Mouse (Mus musculus) embryonic stem cell, embryonic (primary cell): Measurements from ENCODE around the gene Rasl10a.

Source experiments
- CTCF ChIA-PET, 4 experiments: fragments of 300-600 bp in 2 of 4; fragments of 350-600 bp in 2 of 4; sonication (Branson Sonifier 250); formaldehyde crosslinking; loops; one replicate each; lab custom pipeline; 2022; ENCODE audit warnings: inconsistent platforms in 2 of 4; lab: Charles Lee
- POLR2A ChIA-PET, 4 experiments: fragments of 300-600 bp in 2 of 4; fragments of 350-600 bp in 2 of 4; sonication (Branson Sonifier 250); formaldehyde crosslinking; loops; one replicate each; lab custom pipeline; 2022; ENCODE audit warnings: antibody characterized with exemption in 4 of 4, inconsistent platforms in 1 of 4; lab: Charles Lee

Rasl10a gene

DNA sequence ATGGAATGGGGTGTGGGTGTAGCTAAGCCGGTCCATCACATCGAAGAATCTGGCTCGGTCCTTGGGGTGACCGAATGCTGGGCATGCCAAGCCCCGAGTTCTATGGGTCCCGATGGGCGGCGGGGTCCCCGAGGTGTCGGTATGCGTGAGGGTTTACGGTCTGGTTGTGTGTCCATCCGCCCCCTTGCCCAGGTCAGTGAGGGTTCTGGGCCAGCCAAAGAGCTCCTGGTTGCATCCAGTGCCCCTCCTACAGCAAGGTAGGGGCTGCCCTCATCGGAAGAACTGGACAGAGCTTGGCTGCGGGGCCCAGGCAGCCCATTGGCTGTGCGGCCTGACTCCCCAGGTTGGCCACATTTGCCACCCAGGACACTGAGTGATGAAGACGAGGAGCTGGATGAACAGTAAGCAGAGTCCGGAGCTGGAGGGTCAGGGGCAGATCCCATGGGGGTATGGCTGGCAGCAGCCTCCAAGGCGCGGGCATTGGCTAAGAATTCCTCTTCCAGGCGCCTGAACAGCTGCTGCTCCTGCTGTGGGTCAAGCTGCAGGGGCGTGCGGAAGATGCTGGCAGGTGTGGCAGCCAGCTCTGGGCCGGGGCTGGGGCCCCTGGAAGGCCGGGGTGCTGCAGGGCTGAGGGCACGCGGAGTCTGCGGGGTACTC is 3.0 kb downstream of the Rasl10a start:
- ChIA-PET CTCF (interaction anchor here in 3 of 4 experiments (1.1 to 1.6 kb wide), 10 partner anchors 13 to 178 kb away, joined by 3 to 13 read pairs (median 4); partner anchors contain the start of gene Nefh (in 1 of the 3)), POLR2A (interaction anchor here in 3 of 4 experiments (0.5 to 14.6 kb wide), 24 partner anchors 8 to 1097 kb away, joined by 3 to 359 read pairs (median 5); partner anchors contain the start of genes Ewsr1 (in 3 of the 3), Rhbdd3 (in 3 of the 3) and Pes1 (in 1 of the 3))

DNA sequence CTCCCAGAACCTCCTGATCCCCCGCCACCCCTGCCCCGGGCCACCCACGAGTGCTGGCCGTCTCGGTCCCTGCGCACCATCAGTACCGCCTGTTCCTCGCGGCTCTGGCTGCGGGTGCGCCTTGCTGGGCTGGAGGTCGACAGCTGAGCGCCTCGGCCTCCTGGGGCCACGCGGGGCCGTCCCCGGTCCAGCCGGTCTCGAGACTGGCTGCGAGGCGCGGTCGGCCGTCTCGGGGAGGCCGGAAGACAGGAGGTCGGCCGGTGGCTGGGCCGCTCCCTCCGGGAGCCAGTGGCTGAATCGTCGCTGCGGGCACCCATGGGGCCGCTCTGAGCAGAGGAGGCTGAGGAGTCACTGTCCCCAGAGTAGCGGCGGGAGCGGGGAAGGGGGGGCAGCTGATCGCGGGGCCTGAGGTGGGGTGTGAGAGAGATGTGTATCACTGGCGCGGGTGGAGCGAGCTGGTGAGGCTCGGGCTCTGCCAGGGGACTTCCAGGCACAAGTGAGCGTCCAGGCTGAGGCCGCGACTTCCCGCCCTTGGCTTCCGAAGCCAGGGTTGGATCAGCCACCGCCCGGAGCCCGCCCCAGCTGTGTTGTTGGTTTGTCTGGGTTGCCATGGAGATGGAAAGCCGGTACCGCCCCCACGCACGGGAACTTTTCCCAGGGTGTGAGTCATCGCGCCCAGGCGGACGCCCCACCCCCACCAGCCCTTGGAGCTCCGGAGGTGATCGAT is 3.6 kb downstream of the Rasl10a start:
- ChIA-PET CTCF (interaction anchor here in 2 of 4 experiments (0.7 to 1.6 kb wide), 12 partner anchors 13 to 179 kb away, joined by 3 to 4 read pairs (median 3); no protein-coding TSS in a partner anchor), POLR2A (interaction anchor here (0.5 to 14.6 kb wide), 34 partner anchors 7 to 1098 kb away, joined by 3 to 359 read pairs (median 5); partner anchors contain the start of genes Ewsr1 (in 4 of the 4), Rhbdd3 (in 4 of the 4), Ap1b1 (in 1 of the 4) and Nf2 (in 1 of the 4))

DNA sequence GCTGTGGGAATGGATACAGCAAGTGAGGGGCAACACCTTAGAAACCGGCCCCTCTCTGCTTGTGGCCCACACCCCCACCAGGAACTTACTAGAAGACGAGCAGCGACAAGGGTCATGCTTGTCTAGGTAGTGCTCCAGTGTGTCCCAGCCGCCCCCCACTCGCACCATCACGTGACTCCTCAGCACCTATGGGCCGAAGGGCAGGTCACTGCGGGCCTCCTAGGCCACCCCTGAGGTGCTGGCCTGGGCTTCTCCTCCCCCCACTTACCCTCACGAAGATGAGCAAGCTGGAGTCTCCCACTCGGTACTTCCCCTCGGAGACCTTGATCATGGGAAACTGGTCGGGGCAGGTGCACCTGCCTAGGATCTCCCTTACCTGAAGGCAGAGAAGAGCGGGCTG is 4.4 kb downstream of the Rasl10a start:
- CTCF ChIA-PET, result interaction anchor here in 3 of 4 experiments (0.6 to 1.6 kb wide), 10 partner anchors 10 to 209 kb away, joined by 3 to 15 read pairs (median 4); no protein-coding TSS in a partner anchor

DNA sequence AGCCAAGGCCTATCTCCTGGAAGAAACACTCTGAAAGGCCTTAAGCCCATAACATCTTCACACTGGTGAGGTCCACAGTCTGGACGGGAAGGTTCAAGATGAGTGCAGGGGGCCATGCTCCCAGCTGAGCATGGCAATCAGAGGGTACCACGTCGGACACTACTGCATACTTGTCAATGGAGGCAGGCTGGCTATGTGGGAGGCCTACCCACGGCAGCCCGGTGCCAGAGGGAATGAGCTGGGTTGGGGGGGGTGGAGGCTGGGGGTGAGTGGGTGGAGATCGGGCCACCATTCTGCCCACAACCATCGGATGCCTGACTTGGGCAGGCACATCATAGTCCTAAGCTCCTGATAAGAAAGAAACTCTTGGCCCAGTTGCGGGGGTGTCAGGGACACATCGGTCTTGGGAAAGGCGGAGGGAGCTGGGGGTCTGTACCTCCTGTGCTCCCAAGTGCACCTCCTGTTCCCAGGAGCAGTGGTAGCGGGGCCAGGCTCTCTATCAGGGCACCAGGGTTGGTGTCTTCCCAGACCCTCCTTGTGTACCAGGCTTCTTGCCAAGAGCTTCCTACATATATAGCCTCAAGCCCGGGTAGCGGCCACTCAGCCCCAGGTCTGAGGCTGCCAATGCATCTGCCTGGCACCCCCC is 5.1 kb downstream of the Rasl10a start:
- POLR2A ChIA-PET, result interaction anchor here (0.6 to 14.6 kb wide), 32 partner anchors 8 to 1639 kb away, joined by 3 to 359 read pairs (median 4); partner anchors contain the start of genes Ewsr1 (in 4 of the 4), Rhbdd3 (in 4 of the 4), Ap1b1 (in 1 of the 4) and Nf2 (in 1 of the 4)
- CTCF ChIA-PET, result interaction anchor here in 3 of 4 experiments (0.6 to 1.6 kb wide), 14 partner anchors 10 to 208 kb away, joined by 3 to 15 read pairs (median 4); partner anchors contain the start of gene Ewsr1 (in 1 of the 3)

More for the DNA sequence above, 4.4 kb downstream of the Rasl10a start:
- POLR2A ChIA-PET, result interaction anchor here (0.6 to 14.6 kb wide), 38 partner anchors 8 to 1099 kb away, joined by 3 to 359 read pairs (median 4); partner anchors contain the start of genes Ewsr1 (in 4 of the 4), Rhbdd3 (in 4 of the 4), Ap1b1 (in 1 of the 4) and Nf2 (in 1 of the 4)

DNA sequence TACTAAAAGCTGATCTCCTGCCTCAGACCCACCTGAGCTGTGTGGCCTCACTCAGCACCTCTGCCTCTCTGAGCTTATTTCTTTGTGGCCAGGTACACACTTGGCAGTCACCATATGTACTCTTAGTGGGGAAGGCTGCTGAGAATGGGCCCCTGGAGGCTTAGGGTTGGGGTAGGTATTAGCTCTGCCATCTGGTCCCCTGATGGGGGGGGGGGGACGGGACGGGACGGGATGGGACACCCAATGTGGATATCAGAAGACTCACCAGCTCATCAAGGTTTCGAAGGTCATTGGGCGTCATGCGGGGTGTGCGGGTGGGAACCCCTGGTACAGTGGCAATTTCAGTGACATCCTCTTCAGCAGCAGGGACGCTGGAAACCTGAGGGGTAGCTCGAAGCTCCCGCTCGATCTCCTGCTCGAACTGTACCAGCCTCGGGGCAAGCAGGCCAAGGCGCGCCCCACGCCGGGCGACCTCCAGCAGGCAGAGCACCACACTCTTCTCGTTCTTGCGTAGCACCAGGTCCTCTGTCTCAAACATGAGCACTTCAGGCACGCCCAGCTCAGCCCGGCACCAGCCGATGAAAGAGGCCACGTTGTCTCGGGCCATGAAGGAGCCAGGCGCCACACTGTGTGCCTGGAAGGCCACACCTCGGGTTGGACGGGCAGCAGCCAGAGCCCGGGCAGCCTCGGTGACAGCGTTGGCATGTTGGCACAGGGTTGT is 5.8 kb downstream of the Rasl10a start:
- ChIA-PET POLR2A (interaction anchor here (0.6 to 14.6 kb wide), 24 partner anchors 8 to 1638 kb away, joined by 3 to 359 read pairs (median 4); partner anchors contain the start of genes Ewsr1 (in 4 of the 4), Rhbdd3 (in 4 of the 4), Ap1b1 (in 1 of the 4) and Nipsnap1 (in 1 of the 4)), CTCF (interaction anchor here in 3 of 4 experiments (0.6 to 2.0 kb wide), 12 partner anchors 12 to 91 kb away, joined by 3 to 11 read pairs (median 4); partner anchors contain the start of gene Ewsr1 (in 1 of the 3))

DNA sequence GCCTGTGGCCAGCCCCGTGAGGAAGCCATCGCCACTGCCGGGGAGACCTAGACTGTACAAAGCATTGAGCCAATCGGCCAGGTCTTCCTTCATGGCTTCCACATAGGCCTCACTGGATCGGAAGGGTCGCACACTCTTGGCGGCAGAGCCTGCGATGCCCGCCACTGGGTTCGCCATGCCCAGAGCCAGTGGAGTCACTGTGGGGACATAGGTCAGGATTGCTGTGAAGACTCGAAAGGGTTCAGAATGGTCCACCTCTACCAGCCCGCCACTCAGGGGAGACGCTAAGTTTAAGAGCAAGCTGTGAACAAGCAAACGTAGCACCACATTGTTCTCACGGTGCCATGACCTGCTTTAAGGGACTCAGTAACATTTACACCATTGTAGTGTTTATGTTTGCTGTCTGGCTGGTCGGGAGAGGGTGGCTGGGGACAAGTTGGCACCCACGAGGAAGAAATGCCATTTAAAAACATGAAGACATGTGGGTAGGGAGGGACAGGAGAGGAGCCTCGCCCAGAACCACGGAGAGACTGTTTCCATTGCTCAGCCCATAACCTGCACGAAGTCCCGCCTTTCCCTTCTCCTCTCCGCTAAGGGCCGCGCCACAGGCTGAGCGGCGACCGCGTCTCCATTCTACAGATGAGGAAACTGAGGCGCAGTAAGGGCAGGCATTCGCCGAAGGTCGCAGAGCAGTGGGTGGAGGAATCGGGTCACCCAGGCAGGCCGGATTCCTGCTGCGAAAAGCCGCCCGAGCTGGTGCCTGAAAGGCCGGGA is 6.5 kb downstream of the Rasl10a start:
- CTCF ChIA-PET, result interaction anchor here (0.7 to 2.0 kb wide), 21 partner anchors 9 to 1037 kb away, joined by 3 to 11 read pairs (median 4); partner anchors contain the start of genes Ap1b1 (in 1 of the 4), Ewsr1 (in 1 of the 4) and Rhbdd3 (in 1 of the 4)
- POLR2A ChIA-PET, result interaction anchor here (0.8 to 14.6 kb wide), 28 partner anchors 9 to 420 kb away, joined by 3 to 359 read pairs (median 5); partner anchors contain the start of genes Ewsr1 (in 3 of the 4) and Rhbdd3 (in 3 of the 4)

DNA sequence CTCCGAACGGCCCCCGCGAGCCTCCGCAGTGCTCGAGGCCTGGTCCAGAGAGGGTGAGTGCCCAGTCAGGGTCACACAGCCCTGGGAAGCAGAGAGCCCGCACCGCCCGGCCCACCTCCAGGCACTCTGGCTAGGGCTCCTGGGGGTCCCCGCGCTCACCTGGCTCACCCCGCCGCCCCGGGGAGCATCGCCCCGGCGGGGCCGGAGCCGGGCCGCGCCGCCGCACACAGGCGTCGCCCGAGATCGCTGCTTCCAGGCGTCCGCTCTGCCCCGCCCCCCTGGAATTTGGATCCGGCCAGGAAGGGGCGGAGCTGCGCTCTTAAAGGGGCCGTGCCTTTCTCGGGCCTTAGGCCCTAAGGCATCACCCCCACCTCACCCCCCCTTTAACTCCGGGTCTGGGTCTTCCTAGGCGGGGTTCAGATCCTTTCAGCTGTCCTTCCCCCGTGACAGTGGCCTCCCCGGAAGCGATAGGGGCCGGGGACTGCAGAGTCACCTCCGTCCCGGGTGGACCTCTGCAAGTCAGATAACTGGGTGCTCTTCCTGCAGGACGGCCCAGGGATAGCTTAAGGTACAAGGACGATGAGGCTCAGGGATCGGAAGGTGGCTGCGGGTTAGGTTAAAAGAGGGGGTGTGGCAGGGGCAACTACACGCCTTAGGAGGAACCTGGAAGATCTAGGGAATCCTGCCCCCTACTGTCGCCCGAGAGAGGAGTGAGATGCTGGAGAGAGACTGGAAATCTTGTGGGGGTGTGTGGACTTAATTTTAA is 7.3 kb downstream of the Rasl10a start, which contains the start of gene Gas2l1:
Gene Gas2l1, minus strand, starts transcription at position 272 of the 766 bp plus-strand sequence.
- CTCF ChIA-PET, result interaction anchor here (0.5 to 2.0 kb wide), 35 partner anchors 9 to 1038 kb away, joined by 3 to 11 read pairs (median 4); partner anchors contain the start of genes Ap1b1 (in 1 of the 4), Ewsr1 (in 1 of the 4) and Rhbdd3 (in 1 of the 4)
- POLR2A ChIA-PET, result interaction anchor here (0.7 to 14.6 kb wide), 37 partner anchors 9 to 798 kb away, joined by 3 to 359 read pairs (median 4); partner anchors contain the start of genes Ewsr1 (in 3 of the 4), Rhbdd3 (in 3 of the 4) and Ap1b1 (in 1 of the 4)

DNA sequence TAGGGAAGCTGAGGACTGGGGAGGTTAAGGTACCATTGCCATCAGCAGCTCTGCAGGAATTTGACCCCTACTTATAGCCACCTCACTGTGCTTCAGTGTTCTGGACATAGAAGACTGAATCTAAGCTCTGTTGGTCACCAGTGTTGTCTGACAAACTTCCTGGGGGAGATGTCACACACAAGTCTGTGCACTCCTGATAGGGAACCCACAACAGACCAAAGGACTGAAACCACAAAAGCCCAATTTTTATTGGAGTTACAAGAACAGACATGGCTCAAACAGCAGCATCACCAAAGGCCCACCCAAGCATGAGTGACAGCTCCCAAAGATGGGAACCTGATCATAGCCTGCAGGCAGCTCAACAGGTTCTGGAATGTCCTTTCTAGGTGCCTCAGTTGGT is 9.1 kb downstream of the Rasl10a start:
- ChIA-PET CTCF (interaction anchor here in 2 of 4 experiments (0.6 to 1.1 kb wide), 2 partner anchors 22 to 1684 kb away, joined by 3 read pairs; no protein-coding TSS in a partner anchor), POLR2A (interaction anchor here in 3 of 4 experiments (0.6 to 14.6 kb wide), 8 partner anchors 9 to 32 kb away, joined by 3 to 359 read pairs (median 12); partner anchors contain the start of genes Ewsr1 (in 2 of the 3) and Rhbdd3 (in 2 of the 3))

DNA sequence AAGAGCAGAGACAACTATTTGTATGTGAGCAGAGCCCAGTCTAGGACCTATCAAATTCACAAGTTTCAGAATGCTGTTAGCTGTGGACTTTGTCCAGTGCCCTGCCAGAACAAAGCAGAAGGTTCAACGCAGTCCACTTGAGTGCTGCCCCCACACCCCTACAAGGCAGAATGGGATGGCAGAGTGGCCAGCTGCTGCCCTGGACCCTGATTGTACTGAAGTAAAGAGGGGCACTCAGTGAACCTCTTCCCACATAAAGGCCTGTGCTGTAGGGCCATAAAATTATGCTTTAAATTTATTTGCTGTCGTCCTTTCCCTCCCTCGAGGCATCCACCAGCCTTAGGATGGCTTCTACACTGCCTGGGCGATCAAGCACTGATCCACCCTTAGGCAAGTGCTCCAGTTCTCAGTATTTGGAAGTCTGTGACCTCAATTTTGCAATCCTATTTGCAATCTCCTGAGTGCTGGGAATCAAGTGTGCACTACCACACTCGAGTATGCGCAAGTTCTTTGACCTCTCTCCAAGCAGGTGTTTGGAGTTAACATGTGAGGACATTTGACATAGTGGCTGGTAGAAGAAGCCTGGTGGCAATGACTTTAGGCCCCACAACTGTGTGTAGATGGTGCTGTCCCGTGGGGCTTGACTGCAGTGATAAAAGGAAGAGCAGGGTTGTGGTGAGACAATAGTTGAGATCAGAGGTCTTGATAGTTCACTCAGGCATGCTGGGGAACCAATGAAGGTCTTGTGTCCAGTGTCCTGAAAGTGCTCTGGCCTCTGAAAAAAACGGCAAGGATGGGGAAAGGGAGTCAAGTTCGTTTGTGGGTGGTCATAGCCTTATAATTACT is 10.4 kb downstream of the Rasl10a start:
- ChIA-PET POLR2A (interaction anchor here in 2 of 4 experiments (1.1 to 14.6 kb wide), 5 partner anchors 8 to 28 kb away, joined by 3 to 359 read pairs (median 5); partner anchors contain the start of genes Ewsr1 (in 1 of the 2) and Rhbdd3 (in 1 of the 2)), CTCF (interaction anchor here in 1 of 4 experiments (1.1 kb wide), 1 partner anchor 21 kb away, joined by 3 read pairs; no protein-coding TSS in a partner anchor)

DNA sequence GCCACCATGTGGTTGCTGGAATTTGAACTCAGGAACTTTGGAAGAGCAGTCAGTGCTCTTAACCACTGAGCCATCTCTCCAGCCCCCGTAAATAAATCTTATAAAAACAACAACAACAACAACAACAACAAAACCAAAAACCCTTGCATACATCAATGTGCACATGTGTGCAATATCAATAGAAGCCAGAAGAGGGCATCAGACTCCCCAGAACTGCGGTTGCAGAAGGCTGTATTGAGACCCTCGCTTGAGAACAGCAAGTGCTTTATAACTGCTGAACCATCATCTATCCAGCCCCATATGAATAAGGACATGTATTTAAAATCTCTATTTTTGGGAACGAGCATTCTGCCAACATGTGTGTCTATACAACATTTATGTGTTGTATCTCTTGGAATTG is 17.0 kb downstream of the Rasl10a start:
- CTCF ChIA-PET, result interaction anchor here in 2 of 4 experiments (0.6 to 3.1 kb wide), 7 partner anchors 9 to 101 kb away, joined by 3 to 11 read pairs (median 7); partner anchors contain the start of gene Gas2l1 (in 2 of the 2)

DNA sequence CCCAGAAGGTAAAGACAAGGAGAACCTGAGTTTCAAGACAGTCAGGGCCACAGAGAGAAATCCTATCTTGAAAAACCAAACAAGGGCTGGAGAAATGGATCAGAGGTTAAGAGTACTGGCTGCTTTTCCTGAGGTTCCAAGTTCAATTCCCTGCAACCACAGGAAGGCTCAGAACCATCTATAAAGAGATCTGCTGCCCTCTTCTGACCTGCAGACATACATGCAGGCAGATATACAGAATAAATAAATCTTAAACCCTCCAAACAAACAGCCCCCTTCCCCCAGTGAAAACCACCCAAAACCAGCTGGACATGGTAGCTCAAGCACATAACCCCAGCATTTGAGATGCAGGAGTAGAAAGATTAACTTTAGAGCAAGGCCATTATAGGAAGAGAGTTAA is 17.8 kb downstream of the Rasl10a start:
- ChIA-PET POLR2A (interaction anchor here (0.5 to 7.0 kb wide), 18 partner anchors 9 to 406 kb away, joined by 3 to 117 read pairs (median 4); partner anchors contain the start of genes Gas2l1 (in 2 of the 4), Ewsr1 (in 1 of the 4), Rasl10a (in 1 of the 4) and Rhbdd3 (in 1 of the 4)), CTCF (interaction anchor here in 2 of 4 experiments (0.6 to 3.1 kb wide), 8 partner anchors 10 to 102 kb away, joined by 3 to 11 read pairs (median 6); partner anchors contain the start of gene Gas2l1 (in 2 of the 2))

More for the DNA sequence above, 17.0 kb downstream of the Rasl10a start:
- POLR2A ChIA-PET, result interaction anchor here in 3 of 4 experiments (0.5 to 7.0 kb wide), 11 partner anchors 8 to 360 kb away, joined by 3 to 117 read pairs (median 5); partner anchors contain the start of genes Gas2l1 (in 2 of the 3), Ewsr1 (in 1 of the 3), Rasl10a (in 1 of the 3) and Rhbdd3 (in 1 of the 3)

DNA sequence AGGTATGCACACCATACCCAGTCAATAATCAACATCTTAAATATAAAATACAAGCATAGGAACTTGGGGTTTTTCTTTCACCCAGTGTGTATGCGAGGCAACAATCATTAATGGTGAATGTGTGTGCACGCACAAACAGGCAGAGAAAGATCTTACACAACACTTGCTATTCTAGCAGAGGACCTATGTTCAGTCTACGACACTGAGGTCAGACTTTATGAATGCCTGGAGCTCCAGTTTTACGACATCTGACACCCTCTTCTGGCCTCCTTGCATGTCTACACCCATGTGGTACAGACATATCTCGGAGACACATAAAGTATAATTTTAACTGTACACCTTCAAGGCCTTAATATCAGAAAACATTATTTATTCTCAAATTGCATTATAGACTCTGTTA is 18.9 kb downstream of the Rasl10a start:
- ChIA-PET POLR2A (interaction anchor here in 2 of 4 experiments (0.8 to 7.0 kb wide), 8 partner anchors 9 to 38 kb away, joined by 3 to 117 read pairs (median 29); partner anchors contain the start of genes Ewsr1 (in 1 of the 2), Gas2l1 (in 1 of the 2), Rasl10a (in 1 of the 2) and Rhbdd3 (in 1 of the 2)), CTCF (interaction anchor here in 3 of 4 experiments (0.6 to 2.5 kb wide), 8 partner anchors 11 to 1371 kb away, joined by 3 to 11 read pairs (median 4); partner anchors contain the start of gene Gas2l1 (in 2 of the 3))
